Mouse (Mus musculus) heart, embryonic 10.5 days (tissue): ENCODE data around the gene Cel. TPM values are rescaled to one million over a fixed set of nuclear protein-coding genes. Genes with fewer than 3 reads are reported as not detected.

Experiments
- DNase-seq: peaks from one replicate; pipeline ENCODE4 v3.0.0-alpha.2; 2017; ENCODE audit warnings: low spot score
- H3K27ac ChIP-seq: fragments of 300-500 bp; sonication (generic); 2 replicates; pipeline ENCODE4 v1.5.1; 2016; ENCODE audit warnings: mild to moderate bottlenecking
- H3K27me3 ChIP-seq: fragments of 300-500 bp; sonication (generic); 2 replicates; pipeline ENCODE4 v1.6.1; 2016; ENCODE audit warnings: mild to moderate bottlenecking; ENCODE audit not compliant: poor library complexity, insufficient read depth, severe bottlenecking
- H3K36me3 ChIP-seq: fragments of 300-500 bp; sonication (generic); 2 replicates; pipeline ENCODE4 v1.6.1; 2016; ENCODE audit warnings: mild to moderate bottlenecking, moderate library complexity
- H3K4me1 ChIP-seq: fragments of 300-500 bp; sonication (generic); 2 replicates; pipeline ENCODE4 v1.6.1; 2016; ENCODE audit warnings: mild to moderate bottlenecking
- H3K4me3 ChIP-seq: fragments of 300-500 bp; sonication (generic); 2 replicates; pipeline ENCODE4 v1.5.1; 2016; ENCODE audit warnings: mild to moderate bottlenecking, moderate library complexity
- H3K9me3 ChIP-seq: fragments of 300-500 bp; sonication (generic); 2 replicates; pipeline ENCODE4 v1.6.1; 2016; ENCODE audit warnings: mild to moderate bottlenecking, moderate library complexity
- WGBS: fragments of 180-500 bp; shearing (Covaris S2); methylation state at CpG from one replicate; pipeline ENCODE4 v1.1.7; 2016; 5-methylcytosine and 5-hydroxymethylcytosine counted together
- polyA plus RNA-seq: library from polyadenylated mRNA; unstranded; fragments of >200 nt; fragmentation: Nextera tagmentation; extraction: Ambion mirVana; gene quantifications from 2 replicates; pipeline ENCODE4 v1.2.1, GENCODE M21; 2016

The Cel gene
- polyA plus RNA-seq, 1 experiment from 2014 or later = not detected

DNA sequence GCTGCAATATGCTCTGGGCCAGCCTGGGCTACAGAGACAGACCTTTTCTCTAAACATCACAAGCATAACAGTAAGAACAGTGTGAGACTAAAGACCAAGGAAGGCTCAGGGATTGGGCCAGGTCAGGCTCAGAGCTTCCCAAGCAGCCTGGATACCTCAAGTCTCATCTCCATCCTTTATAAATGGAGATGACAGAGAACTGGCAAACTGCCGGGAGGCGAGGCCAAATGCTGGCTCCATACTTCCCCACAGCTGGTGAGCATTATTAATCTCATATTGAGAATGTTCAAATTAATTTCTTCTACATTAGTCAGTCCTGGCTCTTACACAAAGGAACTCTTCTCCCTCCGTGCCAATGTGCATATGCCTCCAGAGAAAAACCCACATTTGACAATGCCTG is 13.6 kb upstream of the Cel start:
- no peak for DNase-seq
- Histone ChIP-seq H3K4me3 (no peak overlapping the region), H3K27me3 (no peaks in the 10 kb centered on the region), H3K4me1 (0 out of 2 replicates have a peak, but pooled peaks cover 3% of the 10 kb centered on the region), H3K27ac (no peak overlapping the region), H3K36me3 (peaks cover 90% of the 10 kb centered on the region), H3K9me3 (no peaks in the 10 kb centered on the region)
- WGBS = 94% methylated on average over 3 of the region's 3 CpGs

GRCm38 (mm10) chr2:28575341-28575740 is 12.1 kb upstream of the Cel start:
- WGBS = 86% methylated on average over 4 of the region's 4 CpGs
- Histone ChIP-seq H3K4me1 (no peaks in the 10 kb centered on the region), H3K27ac (no peak overlapping the region), H3K27me3 (no peaks in the 10 kb centered on the region), H3K4me3 (no peak overlapping the region), H3K9me3 (no peaks in the 10 kb centered on the region), H3K36me3 (peaks cover 96% of the 10 kb centered on the region)
- DNase-seq = no peak

DNA sequence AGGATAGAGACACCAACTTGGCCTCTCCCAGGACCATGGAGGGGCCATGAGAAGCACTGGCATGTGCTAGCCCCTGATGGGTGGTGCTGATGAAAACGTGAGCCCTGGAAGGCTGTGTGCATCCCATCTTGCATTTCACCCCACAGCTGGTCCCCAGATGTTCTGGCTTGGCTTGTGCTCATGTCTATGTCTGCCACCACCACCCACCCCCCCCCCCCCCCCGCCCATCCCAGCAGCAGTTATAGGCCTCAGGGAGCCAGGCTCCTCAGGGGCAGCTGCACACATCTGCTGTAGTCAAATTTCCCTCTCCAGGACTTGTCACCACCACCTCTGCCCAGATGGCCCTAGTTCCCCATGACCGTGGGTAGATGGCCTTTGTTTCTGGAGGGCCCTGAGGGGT is 6.7 kb upstream of the Cel start:
- no peak for DNase-seq
- no peak overlapping the region for H3K27ac ChIP-seq

DNA sequence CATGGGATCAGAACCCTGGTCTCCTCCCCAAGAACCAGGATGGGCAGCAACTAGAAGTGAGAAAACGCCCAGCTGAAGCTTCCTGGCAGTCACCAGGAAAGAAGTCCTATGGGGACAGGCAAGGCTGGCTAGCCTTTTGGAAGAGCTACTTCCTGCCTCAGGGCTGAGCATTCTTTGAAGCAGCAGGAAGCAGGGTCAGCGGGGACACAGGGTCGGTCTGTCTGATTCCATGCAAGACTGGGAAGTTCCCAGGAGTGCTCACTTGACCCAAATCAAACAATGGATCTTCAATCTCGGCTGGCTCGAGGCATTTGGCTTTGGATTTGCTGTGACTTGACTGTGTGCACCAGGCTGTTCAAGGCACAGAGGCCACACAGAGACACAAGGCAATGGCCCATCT is 3.3 kb upstream of the Cel start:
- peaks cover 66% of the 10 kb centered on the region for H3K36me3 ChIP-seq
- no peak overlapping the region for H3K4me3 ChIP-seq
- H3K9me3 ChIP-seq = no peaks in the 10 kb centered on the region
- WGBS = 67% methylated on average over 5 of the region's 5 CpGs
- DNase-seq = no peak
- no peaks in the 10 kb centered on the region for H3K4me1 ChIP-seq
- H3K27me3 ChIP-seq = peaks cover 2% of the 10 kb centered on the region; the same call in 1 of the 2 replicates
- H3K27ac ChIP-seq = peak overlapping the region; percentile 42; the same call in 1 of the 2 replicates

More for the DNA sequence above, 6.7 kb upstream of the Cel start:
- Histone ChIP-seq H3K27me3 (no peaks in the 10 kb centered on the region), H3K4me3 (no peak overlapping the region), H3K36me3 (peaks cover 96% of the 10 kb centered on the region), H3K4me1 (no peaks in the 10 kb centered on the region), H3K9me3 (no peaks in the 10 kb centered on the region)
- 73% methylated on average over 2 of the region's 3 CpGs for WGBS

GRCm38 (mm10) chr2:28564380-28564779 is 1.2 kb upstream of the Cel start:
- Histone ChIP-seq H3K4me1 (no peaks in the 10 kb centered on the region), H3K27ac (no peak overlapping the region), H3K9me3 (no peaks in the 10 kb centered on the region), H3K4me3 (no peak overlapping the region), H3K27me3 (peaks cover 7% of the 10 kb centered on the region; the same call in 1 of the 2 replicates), H3K36me3 (peaks cover 45% of the 10 kb centered on the region)
- WGBS = 89% methylated on average over 4 of the region's 4 CpGs
- no peak for DNase-seq

GRCm38 (mm10) chr2:28563830-28564229 is 627 bp upstream of the Cel start:
- no peaks in the 10 kb centered on the region for H3K9me3 ChIP-seq
- no peak for DNase-seq
- peaks cover 40% of the 10 kb centered on the region for H3K36me3 ChIP-seq
- peaks cover 7% of the 10 kb centered on the region; the same call in 1 of the 2 replicates for H3K27me3 ChIP-seq
- H3K27ac ChIP-seq = no peak overlapping the region
- H3K4me3 ChIP-seq = no peak overlapping the region
- no peaks in the 10 kb centered on the region for H3K4me1 ChIP-seq

GRCm38 (mm10) chr2:28557452-28557851 is 5.8 kb downstream of the Cel start:
- Histone ChIP-seq H3K4me1 (no peaks in the 10 kb centered on the region), H3K27ac (no peak overlapping the region), H3K36me3 (peaks cover 13% of the 10 kb centered on the region), H3K27me3 (peaks cover 11% of the 10 kb centered on the region; the same call in 1 of the 2 replicates), H3K4me3 (no peak overlapping the region), H3K9me3 (no peaks in the 10 kb centered on the region)
- WGBS = 78% methylated on average over 5 of the region's 5 CpGs
- no peak for DNase-seq

- 93% methylated on average over 5 of the region's 5 CpGs for WGBS
- Histone ChIP-seq H3K36me3 (peaks cover 58% of the 10 kb centered on the region), H3K27me3 (no peaks in the 10 kb centered on the region), H3K4me3 (no peak overlapping the region), H3K27ac (no peak overlapping the region), H3K9me3 (no peaks in the 10 kb centered on the region), H3K4me1 (peaks cover 7% of the 10 kb centered on the region)
- no peak for DNase-seq
Observed at GRCm38 (mm10) chr2:28552301-28552700, 10.9 kb downstream of the Cel start.

DNA sequence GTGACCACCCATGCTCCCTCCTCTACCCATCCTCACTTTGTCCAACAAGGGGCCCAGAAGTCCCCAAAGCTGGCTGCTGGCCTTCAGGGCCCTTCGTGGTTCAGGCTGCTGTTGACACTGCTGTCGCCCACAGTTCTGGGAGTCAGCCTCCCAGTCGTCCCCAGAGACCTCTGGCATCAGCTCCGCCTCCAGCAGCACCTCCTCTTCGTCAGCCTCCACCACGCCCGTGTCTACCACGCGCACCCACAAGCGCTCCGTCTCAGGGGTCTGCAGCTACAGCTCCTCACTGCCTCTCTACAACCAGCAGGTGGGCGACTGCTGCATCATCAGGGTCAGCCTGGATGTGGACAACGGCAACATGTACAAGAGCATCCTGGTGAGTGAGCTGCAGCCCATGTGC is 14.0 kb downstream of the Cel start:
- no peak overlapping the region for H3K4me3 ChIP-seq
- peaks cover 85% of the 10 kb centered on the region for H3K36me3 ChIP-seq
- H3K4me1 ChIP-seq = peaks cover 13% of the 10 kb centered on the region
- H3K27ac ChIP-seq = no peak overlapping the region
- 84% methylated on average over 13 of the region's 13 CpGs for WGBS
- no peaks in the 10 kb centered on the region for H3K9me3 ChIP-seq
- no peaks in the 10 kb centered on the region for H3K27me3 ChIP-seq
- DNase-seq = no peak

DNA sequence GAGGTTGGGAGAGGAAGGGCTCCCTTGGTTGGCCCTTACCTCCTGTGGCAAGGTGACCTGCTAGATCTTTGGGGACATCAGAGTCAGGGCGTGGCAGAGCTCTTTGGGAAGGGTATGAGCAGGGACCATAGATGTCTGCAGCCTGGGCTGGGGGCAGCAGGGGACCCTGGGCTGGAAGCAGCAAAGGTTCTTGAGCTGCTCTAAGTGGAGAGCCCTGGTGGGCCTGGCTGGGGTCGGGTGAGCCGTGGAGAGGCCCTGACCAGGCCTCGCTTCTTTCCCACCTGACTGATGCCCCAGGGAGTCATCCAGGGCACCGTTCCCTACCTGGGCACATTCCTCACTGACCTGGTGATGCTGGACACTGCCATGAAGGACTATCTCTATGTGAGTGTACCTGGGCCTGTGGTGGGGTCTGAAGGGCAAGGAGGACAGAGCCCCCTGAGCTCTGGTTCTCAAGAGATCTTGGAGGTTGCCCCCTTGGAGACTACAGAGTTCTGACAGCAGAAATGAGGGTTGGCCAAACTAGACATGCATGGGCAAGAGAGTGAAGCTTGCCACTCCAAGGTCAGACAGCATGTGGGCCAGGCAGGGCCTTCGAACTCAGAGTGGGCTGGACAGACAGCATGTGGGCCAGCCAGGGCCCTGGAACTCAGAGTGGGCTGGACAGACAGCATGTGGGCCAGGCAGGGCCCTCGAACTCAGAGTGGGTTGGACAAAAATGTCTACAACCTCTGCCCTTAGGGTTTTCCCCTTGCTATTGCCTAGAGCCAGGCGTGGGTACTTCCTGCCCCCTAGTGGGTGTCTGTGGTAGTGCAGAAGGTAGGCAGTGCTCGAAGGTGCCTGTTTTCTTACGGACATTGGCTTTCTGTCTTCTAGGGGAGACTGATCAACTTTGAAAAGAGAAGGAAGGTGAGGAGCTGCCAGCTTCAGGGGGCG is 15.7 kb downstream of the Cel start:
- 49% methylated on average over 11 of the region's 11 CpGs for WGBS
- H3K9me3 ChIP-seq = no peaks in the 10 kb centered on the region
- H3K4me3 ChIP-seq = no peak overlapping the region
- peaks cover 5% of the 10 kb centered on the region; the same call in 1 of the 2 replicates for H3K27me3 ChIP-seq
- H3K4me1 ChIP-seq = peaks cover 13% of the 10 kb centered on the region
- DNase-seq = peak; percentile 87
- peaks cover 91% of the 10 kb centered on the region for H3K36me3 ChIP-seq
- H3K27ac ChIP-seq = 0 out of 2 replicates have a peak overlapping the region, but pooled peaks have one; percentile 23

- Histone ChIP-seq H3K4me1 (peaks cover 12% of the 10 kb centered on the region), H3K27me3 (peaks cover 5% of the 10 kb centered on the region; the same call in 1 of the 2 replicates), H3K4me3 (no peak overlapping the region), H3K36me3 (peaks cover 86% of the 10 kb centered on the region), H3K27ac (no peak overlapping the region), H3K9me3 (no peaks in the 10 kb centered on the region)
- DNase-seq = no peak
- WGBS = 67% methylated on average over 6 of the region's 6 CpGs
Observed at GRCm38 (mm10) chr2:28546560-28546959, 16.6 kb downstream of the Cel start.

GRCm38 (mm10) chr2:28545976-28546375 is 17.2 kb downstream of the Cel start:
- DNase-seq = no peak
- Histone ChIP-seq H3K4me1 (peaks cover 9% of the 10 kb centered on the region; the same call in 1 of the 2 replicates), H3K36me3 (peaks cover 80% of the 10 kb centered on the region)

DNA sequence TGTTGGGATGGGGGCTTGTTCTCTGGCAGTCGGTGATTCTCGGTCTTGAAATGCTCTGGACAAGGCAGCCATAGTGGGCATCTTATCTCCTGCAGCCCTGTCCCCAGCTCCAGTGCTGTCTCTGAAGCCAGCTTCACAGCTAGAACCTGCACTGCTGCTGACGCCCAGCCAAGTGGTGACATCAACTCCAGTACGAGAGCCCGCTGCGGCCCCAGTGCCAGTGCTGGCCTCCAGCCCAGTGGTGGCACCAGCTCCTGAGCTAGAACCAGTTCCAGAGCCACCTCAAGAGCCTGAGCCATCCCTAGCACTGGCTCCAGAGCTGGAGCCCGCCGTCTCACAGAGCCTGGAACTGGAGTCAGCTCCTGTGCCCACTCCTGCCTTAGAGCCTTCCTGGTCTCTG is 19.3 kb downstream of the Cel start:
- Histone ChIP-seq H3K4me1 (peaks cover 24% of the 10 kb centered on the region), H3K36me3 (peaks cover 59% of the 10 kb centered on the region), H3K4me3 (no peak overlapping the region), H3K27me3 (peaks cover 5% of the 10 kb centered on the region; the same call in 1 of the 2 replicates), H3K27ac (no peak overlapping the region), H3K9me3 (no peaks in the 10 kb centered on the region)
- no peak for DNase-seq
- 83% methylated on average over 8 of the region's 8 CpGs for WGBS

More at GRCm38 (mm10) chr2:28545976-28546375, 17.2 kb downstream of the Cel start:
- Histone ChIP-seq H3K9me3 (no peaks in the 10 kb centered on the region), H3K27me3 (peaks cover 5% of the 10 kb centered on the region; the same call in 1 of the 2 replicates), H3K4me3 (no peak overlapping the region), H3K27ac (no peak overlapping the region)
